Mouse (Mus musculus) left cerebral cortex, postnatal 4 days (tissue): ENCODE measurements around the gene Srp9. TPM values are rescaled to one million over a fixed set of nuclear protein-coding genes. Genes with fewer than 3 reads are reported as not detected.
A peak's percentile ranks its signal among the peaks of the same experiment; 100 is the strongest.

Experiments used
- DNase-seq: peaks from one replicate; pipeline ENCODE4 v3.0.0-alpha.2; 2022
- intact Hi-C: fragments of 180-260 bp; cut with DNase I; formaldehyde crosslinking; loops from one replicate; pipeline ENCODE4 v1.15.1; 2025
- total RNA-seq, 2 experiments: library from RNA; stranded (reverse); gene quantifications; 2 replicates each; pipeline ENCODE4 v1.2.3; 2021

The Srp9 gene
- total RNA-seq, 2 experiments from 2014 or later: 46.2 to 46.6 TPM

- intact Hi-C loops: no loop called here
These were observed 21.8 kb upstream of the Srp9 start for GRCm38 (mm10) chr1:182102706-182103105.

GRCm38 (mm10) chr1:182103436-182103835, 21.1 kb upstream of the Srp9 start:
- DNase-seq: no peak
- intact Hi-C loops: no loop called here

More at GRCm38 (mm10) chr1:182102706-182103105, 21.8 kb upstream of the Srp9 start:
- no peak for DNase-seq

GRCm38 (mm10) chr1:182105023-182105422, 19.5 kb upstream of the Srp9 start:
- peak; percentile 63 for DNase-seq
- intact Hi-C loops: no loop called here

- intact Hi-C loops: no loop called here
- no peak for DNase-seq
These were observed 17.3 kb upstream of the Srp9 start for GRCm38 (mm10) chr1:182107251-182107650.

- intact Hi-C loops: no loop called here
These were observed 16.0 kb upstream of the Srp9 start for GRCm38 (mm10) chr1:182108397-182109099.

GRCm38 (mm10) chr1:182110185-182110584, 14.4 kb upstream of the Srp9 start:
- DNase-seq: no peak
- intact Hi-C loops: loop anchor here (10.0 kb wide), 1 partner anchor 85 kb away; no protein-coding TSS in a partner anchor

More at GRCm38 (mm10) chr1:182108397-182109099, 16.0 kb upstream of the Srp9 start:
- no peak for DNase-seq

- intact Hi-C loops: loop anchor here (10.0 kb wide), 1 partner anchor 86 kb away; no protein-coding TSS in a partner anchor
- DNase-seq: peak; percentile 75
These were observed 13.7 kb upstream of the Srp9 start for GRCm38 (mm10) chr1:182110708-182111385.

GRCm38 (mm10) chr1:182111386-182112317, 12.9 kb upstream of the Srp9 start:
- intact Hi-C loops: loop anchor here (10.0 kb wide), 1 partner anchor 87 kb away; no protein-coding TSS in a partner anchor
- DNase-seq: peak; percentile 67

GRCm38 (mm10) chr1:182112385-182112784, 12.2 kb upstream of the Srp9 start:
- no peak for DNase-seq
- intact Hi-C loops: loop anchor here (10.0 kb wide), 1 partner anchor 88 kb away; no protein-coding TSS in a partner anchor

- no peak for DNase-seq
- intact Hi-C loops: loop anchor here (10.0 kb wide), 1 partner anchor 88 kb away; no protein-coding TSS in a partner anchor
These were observed 11.4 kb upstream of the Srp9 start for GRCm38 (mm10) chr1:182113131-182113530.

GRCm38 (mm10) chr1:182113587-182114500, 10.7 kb upstream of the Srp9 start:
- no peak for DNase-seq
- intact Hi-C loops: loop anchor here (2.0 to 10.0 kb wide), 2 partner anchors 89 to 225 kb away; no protein-coding TSS in a partner anchor

GRCm38 (mm10) chr1:182115197-182115596, 9.3 kb upstream of the Srp9 start:
- intact Hi-C loops: loop anchor here (2.0 to 10.0 kb wide), 2 partner anchors 90 to 226 kb away; no protein-coding TSS in a partner anchor
- DNase-seq: no peak

- DNase-seq: peak; percentile 74
- intact Hi-C loops: loop anchor here (2.0 to 10.0 kb wide), 2 partner anchors 91 to 227 kb away; no protein-coding TSS in a partner anchor
These were observed 8.7 kb upstream of the Srp9 start for GRCm38 (mm10) chr1:182115651-182116408.

GRCm38 (mm10) chr1:182122413-182122812, 2.1 kb upstream of the Srp9 start:
- DNase-seq: no peak
- intact Hi-C loops: loop anchor here (10.0 kb wide), 1 partner anchor 412 kb away; no protein-coding TSS in a partner anchor

GRCm38 (mm10) chr1:182124924-182125368, 409 bp downstream of the Srp9 start:
- DNase-seq: peak; percentile 89
- intact Hi-C loops: loop anchor here (10.0 kb wide), 1 partner anchor 410 kb away; no protein-coding TSS in a partner anchor

- intact Hi-C loops: no loop called here
- peak; percentile 30 for DNase-seq
These were observed 6.3 kb downstream of the Srp9 start for GRCm38 (mm10) chr1:182130830-182131229.

GRCm38 (mm10) chr1:182137204-182138125, 12.9 kb downstream of the Srp9 start:
- no peak for DNase-seq
- intact Hi-C loops: no loop called here
